Mouse (Mus musculus) cerebral cortex, adult 2 months (tissue): ENCODE data around the gene Ankrd50.

Source experiments
- WGBS: fragments of 180-500 bp; shearing (Covaris S2); methylation state at CpG from one replicate; pipeline ENCODE4 v1.1.7; 2018; 5-methylcytosine and 5-hydroxymethylcytosine counted together

The Ankrd50 gene

DNA sequence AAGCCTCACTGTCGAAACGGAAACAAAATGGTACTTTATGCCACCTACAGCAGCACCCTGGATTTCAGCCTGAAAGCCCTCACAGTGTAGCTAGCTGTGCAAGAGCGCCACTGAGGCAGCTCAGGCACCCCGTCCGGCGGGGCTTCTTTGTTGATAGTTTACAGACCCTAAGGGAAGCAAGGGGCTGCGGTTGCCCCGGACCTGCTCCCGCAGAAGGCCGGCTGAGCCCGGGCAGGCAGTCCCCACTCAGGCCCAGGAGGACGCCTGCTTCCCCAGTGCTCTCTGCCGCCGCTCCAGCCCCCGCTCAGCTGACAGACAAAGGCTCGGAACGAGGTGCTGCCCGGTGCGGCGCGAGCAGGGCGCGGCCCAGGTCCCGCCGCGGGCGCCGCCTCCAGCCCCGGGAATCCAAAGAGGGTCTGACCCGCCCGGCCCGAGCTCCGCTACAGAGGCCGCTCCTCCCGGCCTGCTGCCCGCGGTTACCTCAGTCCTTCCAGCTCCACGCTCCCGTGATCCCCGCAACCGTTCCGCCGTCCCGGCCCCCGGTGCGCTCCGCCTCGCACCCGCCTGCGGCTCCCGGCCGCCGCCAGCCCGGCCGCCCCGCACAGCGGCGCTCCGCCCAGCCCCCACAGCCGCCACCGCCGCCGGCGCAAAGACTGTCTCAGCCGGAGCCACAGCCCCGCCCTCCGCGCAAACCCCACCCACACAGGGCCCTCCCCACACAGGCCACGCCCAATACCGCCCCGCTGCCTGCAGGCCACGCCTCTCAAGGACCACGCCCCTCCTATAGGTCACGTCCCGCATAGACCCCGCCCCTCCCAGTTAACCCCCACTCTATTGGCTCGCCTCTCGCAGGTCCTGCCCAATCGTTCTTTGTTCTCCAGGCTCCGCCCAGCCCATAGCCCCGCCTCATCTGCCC lies at the start of gene Ankrd50:
Gene Ankrd50, minus strand, starts transcription at position 654 of the 916 bp plus-strand sequence.
- under 1% methylated on average over 81 of the region's 81 CpGs for WGBS

DNA sequence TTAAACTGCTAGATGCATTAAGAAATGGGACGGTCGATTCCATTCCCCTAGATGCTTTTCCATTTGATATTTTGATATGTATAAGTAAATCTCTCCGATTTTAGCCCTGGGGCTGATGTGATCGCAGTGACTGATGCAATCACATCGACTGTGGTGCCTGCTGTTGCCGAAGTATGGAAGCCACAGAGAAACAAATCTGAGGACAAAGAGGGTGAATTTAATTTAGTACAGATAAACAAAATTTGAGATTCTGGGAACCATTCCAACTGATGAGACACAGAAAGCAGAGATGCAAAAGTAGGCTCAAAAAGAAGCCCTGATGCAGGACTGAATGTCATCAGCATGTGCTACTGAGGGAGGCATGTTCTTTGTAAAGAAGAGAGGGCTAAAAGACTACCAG lies 49.6 kb upstream of the Ankrd50 start:
- WGBS: 78% methylated on average over 6 of the region's 6 CpGs

DNA sequence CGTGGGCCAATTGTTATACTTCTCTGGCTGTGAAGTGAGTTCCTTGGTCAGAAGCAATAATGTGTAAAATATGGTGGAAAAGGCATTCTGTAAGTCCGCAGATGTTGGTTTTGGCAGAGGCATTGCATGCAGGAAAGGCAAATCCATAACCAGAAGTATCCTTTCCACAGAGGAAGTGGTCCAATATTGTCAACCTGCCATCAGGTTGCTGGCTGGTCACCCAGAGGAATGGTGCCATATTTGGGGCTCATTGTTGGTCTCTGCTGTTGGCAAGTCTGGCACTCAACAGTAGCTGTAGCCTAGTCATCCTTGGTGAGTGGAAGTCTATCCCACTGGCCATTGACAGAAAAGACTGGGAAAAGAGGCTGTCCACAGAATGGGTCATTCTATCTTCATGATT lies 35.8 kb upstream of the Ankrd50 start:
- 88% methylated on average over 2 of the region's 2 CpGs for WGBS

DNA sequence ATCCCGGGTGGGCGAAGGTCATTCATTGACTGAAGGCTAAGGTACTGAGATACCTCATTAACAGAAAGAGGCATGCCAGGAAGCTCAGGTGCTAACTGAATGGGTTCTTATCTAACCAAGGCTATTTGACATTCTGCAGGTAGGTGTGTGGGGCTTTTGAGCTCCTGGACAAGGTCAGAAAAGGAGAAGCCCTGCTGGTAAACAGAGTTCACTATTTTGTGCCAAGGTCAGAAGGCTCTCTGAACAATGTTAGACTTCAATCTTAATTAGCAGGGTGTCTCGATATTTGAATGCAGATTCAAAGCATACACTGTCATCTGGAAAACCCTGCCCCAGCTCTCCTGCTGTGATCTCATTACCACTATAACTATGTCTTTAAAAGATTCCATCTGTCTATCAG lies 35.3 kb upstream of the Ankrd50 start:
- WGBS: 85% methylated on average over 3 of the region's 3 CpGs

DNA sequence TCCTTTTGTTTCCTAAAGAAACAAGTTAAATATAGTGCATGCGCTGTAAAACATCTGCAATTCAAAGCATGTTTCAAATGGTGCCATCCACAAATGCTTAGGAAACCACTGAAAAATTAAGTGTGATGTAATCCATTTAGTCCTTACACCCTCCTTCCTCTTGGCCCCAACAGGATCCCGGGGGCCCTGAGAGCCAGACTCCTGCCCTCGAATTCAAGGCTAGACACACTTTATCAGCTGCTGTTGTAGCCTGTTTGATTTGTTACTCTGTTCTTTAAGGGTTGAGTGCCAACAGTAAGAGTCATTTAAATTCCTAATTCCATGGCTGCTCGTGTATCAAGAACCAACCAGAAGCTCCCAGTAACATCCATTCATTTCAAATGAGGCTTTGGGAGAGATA lies 19.0 kb upstream of the Ankrd50 start:
- WGBS: 69% methylated on average over 4 of the region's 4 CpGs

DNA sequence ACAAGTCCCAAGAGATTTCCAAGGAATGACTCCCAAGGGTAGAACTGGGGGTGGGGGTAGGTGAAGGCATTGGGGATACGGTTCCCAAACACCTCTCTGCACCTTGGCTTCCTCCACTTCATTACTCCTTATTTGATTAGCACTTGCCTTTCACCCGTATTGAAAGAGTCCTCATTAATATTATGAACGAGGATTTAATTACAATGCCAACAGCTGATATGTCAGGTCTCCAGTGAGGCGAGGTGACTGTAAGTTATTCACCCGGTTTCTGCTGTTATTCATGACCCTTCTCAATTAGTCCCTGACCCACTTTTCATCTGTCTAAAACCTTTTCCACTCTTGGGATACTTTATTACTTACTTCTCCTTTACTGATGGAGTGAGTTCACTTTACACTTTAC lies 17.5 kb upstream of the Ankrd50 start:
- WGBS: 68% methylated on average over 5 of the region's 5 CpGs

DNA sequence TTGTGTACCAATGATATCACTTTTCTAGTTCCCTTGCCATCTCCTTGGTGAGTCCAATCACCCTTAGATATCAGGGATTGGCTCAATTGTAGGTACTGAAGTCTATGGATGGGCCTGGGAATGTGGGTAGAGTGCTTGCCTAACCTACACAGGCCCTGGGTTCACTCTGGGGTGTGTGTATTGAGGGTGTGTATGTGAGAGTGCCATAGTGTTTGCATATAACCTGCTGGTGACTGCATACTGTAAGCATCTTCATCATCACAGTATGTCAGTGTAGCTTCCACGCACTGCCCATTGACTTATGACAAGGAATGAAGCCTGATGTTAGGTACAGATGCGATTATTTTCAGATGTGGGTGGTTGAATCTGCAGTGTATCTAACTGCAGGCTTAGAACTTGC lies 17.1 kb upstream of the Ankrd50 start:
- 93% methylated on average over 2 of the region's 2 CpGs for WGBS

DNA sequence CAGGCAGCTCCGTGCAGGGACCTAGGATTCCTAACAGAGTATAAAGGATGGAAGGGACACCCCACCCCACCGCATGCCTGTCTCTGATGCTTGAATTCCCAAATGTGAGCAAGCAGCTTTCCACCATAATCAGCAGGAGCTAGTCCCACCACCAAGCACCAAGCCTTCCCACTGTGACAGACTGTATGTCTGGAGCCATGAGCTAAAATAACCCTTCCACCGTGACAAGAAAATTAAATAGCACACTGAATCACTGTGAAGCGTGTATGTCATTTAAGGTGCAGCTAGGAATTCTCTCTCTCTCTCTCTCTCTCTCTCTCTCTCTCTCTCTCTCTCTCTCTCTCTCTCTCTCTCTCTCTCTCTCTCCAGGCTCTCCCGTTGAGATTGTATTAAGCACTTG lies 16.7 kb upstream of the Ankrd50 start:
- WGBS: 59% methylated on average over 5 of the region's 5 CpGs

DNA sequence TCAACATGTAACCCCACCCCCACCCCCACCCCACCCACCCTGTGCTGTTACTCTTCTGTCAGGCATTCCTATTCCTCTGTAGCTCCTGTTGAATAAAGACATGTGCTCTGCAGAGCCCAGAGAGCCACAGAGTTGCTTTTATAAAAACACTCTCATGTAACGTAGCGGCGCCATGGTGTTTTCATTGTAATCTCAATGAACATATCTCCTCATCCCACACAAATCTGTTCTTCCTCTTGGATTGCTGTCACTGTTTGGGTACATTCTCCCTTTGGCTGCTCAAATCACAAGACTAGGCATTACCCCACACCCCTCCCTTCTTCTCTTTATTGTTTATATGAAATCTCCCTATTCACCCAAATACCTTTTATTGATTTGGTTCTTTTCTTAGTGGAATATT lies 13.9 kb upstream of the Ankrd50 start:
- WGBS: 53% methylated on average over 3 of the region's 3 CpGs

DNA sequence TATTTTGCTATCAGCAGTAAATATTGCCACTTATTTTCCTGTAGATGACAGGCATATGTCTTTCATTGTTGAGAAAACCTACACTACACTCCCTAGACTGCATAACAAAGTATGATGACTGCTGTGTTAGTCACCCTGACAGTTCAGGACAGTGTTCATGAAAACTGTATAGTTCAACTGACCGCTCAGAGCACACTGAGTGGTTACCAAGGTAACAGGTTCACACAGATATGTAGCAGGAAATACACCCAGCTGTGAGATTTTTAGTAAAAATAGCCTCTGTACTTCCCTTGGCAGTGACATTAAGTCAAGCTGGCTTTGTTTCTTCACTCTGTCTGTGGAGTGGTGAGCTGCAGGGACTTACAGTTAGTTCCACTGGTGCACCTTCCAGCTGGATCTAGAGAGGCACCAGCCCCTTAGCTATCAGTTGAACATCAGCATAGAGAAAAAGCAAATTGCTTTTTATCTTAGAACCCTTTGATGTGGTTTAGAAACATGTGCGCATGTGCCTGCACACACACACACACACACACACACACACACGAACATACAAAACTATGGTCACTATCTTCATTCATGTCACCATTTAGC lies 12.2 kb upstream of the Ankrd50 start:
- 75% methylated on average over 3 of the region's 3 CpGs for WGBS

DNA sequence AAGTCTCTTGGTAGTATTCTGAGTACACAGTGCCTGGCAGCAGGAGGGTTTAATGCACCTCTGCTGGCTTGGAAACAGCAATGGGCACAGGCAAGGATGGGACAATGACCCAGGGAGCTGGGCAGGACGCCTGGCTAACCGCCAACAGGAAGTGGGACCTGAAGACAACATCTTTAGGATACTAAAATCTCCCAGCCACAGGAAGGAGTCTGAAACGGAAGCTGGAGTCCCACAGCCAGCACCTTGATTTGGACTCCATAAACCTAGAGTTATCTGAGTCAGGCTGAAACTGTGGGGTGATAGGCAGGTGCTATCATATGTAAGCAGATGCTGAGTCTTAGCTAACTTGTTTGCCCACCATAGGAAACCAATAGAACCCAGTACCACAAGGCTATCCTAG lies 7.1 kb upstream of the Ankrd50 start:
- WGBS: 75% methylated on average over 3 of the region's 3 CpGs

DNA sequence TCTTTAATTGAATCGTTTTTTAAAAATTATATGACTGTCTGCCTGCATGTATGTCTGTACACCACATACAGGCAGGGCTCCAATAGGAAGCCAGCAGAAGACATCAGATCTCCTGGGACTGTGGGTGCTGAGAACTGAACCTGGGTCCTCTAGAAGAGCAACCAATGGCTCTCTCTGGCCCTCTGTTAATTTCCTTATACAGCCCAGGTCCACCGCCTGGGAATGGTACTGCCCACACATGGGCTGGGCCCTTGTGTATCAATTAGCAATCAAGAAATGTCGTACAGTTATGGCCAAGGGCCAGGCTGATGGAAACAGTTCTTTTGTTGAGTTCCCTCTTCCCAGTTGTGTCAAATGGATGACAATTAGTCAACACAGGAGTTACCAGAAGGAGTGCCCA lies 6.6 kb upstream of the Ankrd50 start:
- WGBS: 83% methylated on average over 3 of the region's 3 CpGs

DNA sequence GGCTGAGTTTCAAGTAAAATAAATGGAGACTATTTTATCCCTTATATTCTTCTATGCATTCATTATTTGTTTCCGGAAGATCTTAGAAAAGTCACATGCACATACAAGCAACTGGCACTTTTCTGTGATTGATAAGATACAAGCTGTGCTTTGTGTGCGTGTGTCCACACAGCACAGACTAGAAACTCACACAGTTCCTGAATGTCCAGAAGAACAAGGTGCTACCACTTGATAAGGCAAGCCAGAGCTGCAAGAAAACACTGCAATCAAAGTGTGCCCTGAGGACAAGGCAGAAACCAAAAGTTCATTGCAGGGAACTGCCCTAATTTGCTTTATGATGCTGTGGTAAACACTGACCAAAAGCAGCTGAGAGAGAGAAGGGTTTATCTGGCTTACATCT lies 6.1 kb upstream of the Ankrd50 start:
- 81% methylated on average over 2 of the region's 2 CpGs for WGBS

DNA sequence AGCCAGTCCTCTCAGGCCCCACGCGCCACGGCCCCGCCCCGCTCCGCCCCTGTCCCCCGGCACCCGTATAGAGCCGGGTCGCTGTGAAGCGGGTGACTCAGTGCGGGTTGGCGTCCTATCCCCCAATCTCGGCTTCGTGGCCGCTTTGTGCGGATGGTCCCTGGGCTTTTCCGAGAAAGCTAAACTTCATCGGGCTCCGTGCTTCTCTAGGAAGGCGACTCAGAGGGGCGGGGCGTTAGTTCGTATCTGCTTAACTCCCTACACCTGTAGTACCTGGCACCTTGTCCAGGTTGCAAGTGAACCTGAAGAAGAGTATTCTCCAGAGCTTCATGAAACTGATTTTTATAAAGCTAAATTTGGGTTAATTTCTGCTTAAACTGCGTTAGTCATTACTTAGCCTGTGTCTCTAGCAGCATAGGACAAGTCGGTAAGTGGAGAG lies 482 bp upstream of the Ankrd50 start:
- 3% methylated on average over 26 of the region's 26 CpGs for WGBS

DNA sequence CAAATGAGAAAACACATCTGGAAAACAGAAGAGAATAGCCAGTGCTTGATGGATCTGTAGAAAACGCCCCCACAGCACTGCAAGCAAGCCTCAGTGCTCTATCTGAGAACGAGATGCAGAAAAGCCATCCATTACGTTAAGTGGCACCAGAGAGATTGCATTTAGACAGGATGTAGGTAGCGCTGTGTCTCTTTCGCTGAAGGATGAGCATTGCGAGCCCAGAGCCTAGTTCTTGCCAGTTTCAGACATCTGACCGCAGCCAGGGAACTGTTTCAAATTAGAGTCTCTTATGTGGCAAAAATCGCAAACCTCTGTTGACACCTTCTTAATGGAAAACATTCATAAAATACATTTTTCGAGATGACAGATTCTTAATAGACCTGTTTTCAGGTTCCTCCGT lies 1.1 kb downstream of the Ankrd50 start:
- WGBS: 9% methylated on average over 10 of the region's 10 CpGs

DNA sequence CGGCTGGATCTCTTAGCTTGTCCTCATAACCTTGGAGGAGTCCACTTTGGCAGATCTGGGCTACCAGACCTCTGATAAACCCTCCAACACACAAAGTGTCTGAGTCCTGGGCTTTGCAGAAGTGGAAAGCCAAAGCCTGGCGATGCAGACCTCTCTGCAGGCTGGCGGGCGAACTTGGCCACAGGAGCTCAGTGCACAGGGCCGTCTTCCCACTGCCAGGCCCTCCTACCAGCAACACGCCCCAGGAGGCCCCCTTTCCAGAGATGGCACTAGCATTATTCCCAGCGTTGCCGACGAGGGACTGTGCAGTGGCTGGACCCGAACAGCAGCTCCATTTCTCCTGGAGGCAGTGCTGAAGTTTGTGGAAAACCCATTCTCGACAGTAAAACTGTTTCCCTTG lies 1.9 kb downstream of the Ankrd50 start:
- 41% methylated on average over 11 of the region's 11 CpGs for WGBS

DNA sequence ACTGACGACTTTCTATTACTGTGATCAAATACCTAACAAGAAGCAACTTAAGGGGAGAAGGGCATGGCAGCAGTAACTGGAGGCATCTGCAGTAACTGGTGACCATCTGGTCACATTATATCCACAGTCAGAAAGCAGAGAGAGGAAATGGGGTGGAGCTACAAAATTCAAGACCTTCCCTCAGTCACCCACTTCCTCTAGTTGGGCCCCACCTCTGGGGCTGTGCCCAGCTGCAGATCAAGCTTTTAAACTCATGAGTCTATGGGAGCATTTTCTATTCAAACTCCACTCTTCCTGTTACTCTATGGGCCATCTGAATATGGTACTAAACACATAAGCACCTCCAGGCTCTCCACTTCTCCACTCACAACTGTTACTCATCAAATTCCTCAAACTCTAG lies 3.5 kb downstream of the Ankrd50 start:
- 80% methylated on average over 1 of the region's 1 CpGs for WGBS

DNA sequence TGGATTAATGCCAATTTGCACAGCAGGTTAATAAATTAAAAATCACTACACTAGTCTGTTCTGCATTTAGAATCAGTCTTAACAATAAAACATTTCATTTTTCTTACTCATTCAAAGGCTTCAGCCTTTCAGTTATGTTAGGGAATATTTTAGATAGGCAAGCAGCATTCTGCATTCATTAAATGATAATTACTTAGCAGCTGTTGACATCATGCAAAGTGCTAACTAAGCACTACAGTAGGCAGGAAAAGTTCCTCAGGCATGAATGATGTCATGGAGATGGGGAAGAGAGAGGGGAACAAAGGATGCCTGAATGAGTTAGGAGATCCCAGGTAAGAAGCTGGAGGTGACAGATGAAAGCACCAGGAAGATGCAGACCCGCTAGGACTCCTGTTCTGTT lies 6.7 kb downstream of the Ankrd50 start:
- WGBS: 92% methylated on average over 1 of the region's 1 CpGs

DNA sequence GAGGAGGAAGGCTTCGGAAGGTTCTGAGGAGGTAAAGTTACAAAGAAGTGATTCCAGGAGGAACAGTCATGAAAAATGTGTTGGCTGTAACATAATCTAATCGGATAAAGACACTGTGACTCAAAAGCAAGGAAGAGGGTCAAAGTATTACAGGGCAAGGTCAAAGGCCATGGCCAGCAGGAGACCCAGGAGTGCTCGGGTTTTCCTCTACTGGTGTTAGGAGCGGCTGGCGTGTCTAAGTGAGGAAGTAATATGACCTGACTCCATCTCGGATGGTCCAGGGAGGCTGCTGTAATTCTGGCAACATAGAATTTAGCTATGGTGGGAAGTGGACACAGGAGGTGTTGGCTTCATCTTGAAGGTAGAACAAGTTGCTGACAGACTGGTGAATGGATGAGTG lies 9.1 kb downstream of the Ankrd50 start:
- 90% methylated on average over 6 of the region's 6 CpGs for WGBS

DNA sequence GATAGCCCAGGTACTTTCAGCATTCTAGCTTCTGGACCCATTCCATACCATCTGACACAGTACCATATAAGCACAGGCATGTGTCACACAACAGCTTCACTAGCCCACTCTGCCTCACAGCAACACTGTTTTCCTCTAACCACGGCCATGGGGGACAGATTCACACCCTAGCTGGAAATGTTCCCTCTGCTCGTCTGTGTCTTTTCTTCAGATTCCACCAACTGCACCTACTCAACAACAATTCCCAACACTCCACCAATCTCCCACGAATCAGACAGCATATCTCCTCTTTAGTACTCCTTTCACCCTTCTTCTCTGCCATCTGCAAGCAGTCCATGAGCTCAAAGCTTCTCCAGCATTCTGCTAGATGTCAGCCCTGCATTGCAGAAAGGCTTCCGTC lies 11.5 kb downstream of the Ankrd50 start:
- WGBS: 54% methylated on average over 4 of the region's 4 CpGs

DNA sequence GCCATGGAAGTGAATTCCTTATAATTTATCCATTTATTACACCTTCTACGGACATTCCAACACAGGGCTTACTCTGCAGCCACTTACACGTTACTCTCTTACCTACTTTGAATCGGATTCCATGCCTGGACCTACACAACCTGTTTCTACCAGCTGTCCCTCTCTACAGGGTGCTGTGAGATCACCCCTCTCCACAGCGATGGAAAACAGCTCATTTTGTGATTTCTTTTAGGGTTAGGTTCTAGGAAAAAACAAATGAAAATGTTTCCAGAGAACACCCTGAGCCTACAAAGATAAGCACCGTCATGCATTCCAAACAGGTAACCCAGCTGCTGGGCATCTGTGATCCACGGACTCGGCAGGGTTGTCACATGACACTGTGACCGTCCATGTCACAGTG lies 16.5 kb downstream of the Ankrd50 start:
- 86% methylated on average over 8 of the region's 8 CpGs for WGBS

DNA sequence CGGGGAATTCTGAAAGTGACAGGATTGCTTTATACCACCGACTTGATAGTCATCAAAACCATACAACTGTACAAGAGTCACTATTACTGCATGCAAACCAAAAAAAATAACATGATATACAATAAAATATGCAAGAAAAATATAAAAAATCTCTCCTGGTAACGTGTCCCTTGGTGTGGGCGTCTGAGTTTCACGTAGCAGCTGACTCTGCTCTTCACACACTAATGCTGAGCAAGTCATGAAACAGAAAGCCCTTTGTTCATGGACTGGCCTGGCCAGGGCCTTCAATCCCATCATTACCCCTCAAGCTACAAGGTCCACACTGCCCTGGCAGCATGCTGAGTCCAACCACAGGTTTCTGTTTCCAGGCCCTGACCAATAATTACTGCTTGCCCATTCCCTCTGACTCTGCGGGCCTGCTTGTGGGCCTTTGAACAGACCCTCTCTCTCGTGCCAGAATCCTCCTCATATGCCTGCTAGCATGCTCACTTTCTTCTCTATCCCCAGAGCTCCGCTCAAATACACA lies 17.7 kb downstream of the Ankrd50 start:
- WGBS: 64% methylated on average over 8 of the region's 8 CpGs

DNA sequence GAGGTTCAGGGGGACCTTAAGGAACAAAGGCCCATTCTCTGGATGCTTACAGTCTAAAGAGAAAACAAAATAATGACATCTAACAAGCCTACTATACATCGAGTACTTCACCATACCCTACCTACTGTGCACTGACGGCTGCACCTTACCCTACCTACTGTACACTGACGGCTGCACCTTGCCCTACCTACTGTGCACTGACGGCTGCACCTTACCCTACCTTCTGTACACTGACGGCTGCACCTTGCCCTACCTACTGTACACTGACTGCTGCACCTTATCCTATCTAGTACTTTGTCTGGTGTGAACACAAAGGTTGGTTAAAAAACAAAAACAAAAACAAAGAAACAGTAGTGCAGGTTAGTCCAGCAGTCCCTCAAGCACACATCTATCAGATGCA lies 18.5 kb downstream of the Ankrd50 start:
- 94% methylated on average over 5 of the region's 5 CpGs for WGBS
